17 mouse cellular contexts compared by ENCODE assay signal in genomic region chr16:20415804-20416203, GRCm38 (mm10).
"Had no signal": no experiment of that assay in that cellular context is flagged by ENCODE, and none has a peak within 500 bp of the region (broad histone marks: within the 10 kb centered on the region; RNA-seq: fewer than 3 reads in every experiment).

No protein-coding gene starts in this region.

- H3K9ac ChIP-seq: limb, embryonic 13.5 days; liver, embryonic 14.5 days; neural tube, embryonic 12.5 days had no signal

- H3K4me3 ChIP-seq: limb, embryonic 13.5 days; neural tube, embryonic 12.5 days had no signal

- H3K4me2 ChIP-seq: limb, embryonic 13.5 days; neural tube, embryonic 12.5 days had no signal

- H3K27me3 ChIP-seq: limb, embryonic 13.5 days; neural tube, embryonic 12.5 days had no signal

- H3K27ac ChIP-seq: kidney, postnatal 0 days; limb, embryonic 13.5 days; liver, embryonic 14.5 days; neural tube, embryonic 12.5 days had no signal

- DNase-seq: kidney, adult 8-10 months; left cerebral cortex, postnatal 4 days; lung, adult 2 months; lung, postnatal 36 days; midbrain, embryonic 14.5 days; retina, postnatal 1 day; right cerebral cortex, postnatal 4 days; spleen, adult 18-20 months; thymus, adult 18-20 months; thymus, postnatal 14 days had no signal

- H3K4me1 ChIP-seq: limb, embryonic 13.5 days; neural tube, embryonic 12.5 days had no signal

- ATAC-seq: hindbrain, embryonic 16.5 days; inflammation-experienced regulatory T-cells, adult 6 months; lung, postnatal 0 days had no signal

- H3K9me3 ChIP-seq: limb, embryonic 13.5 days; neural tube, embryonic 12.5 days had no signal
